Comparison of ENCODE assay signal across 21 mouse cellular contexts in genomic region chr2:114848439-114848838, GRCm38 (mm10).
DNase-seq lines count a peak whose midpoint lies in the region; ATAC-seq and TF ChIP-seq lines count a peak whose summit lies in the region.
"Had no signal": no experiment of that assay in that cellular context is flagged by ENCODE, and none has a peak within 500 bp of the region (broad histone marks: within the 10 kb centered on the region; RNA-seq: fewer than 3 reads in every experiment).

No protein-coding gene starts in this region.

- no peaks in the 10 kb centered on the region for H3K27me3 ChIP-seq in kidney, embryonic 14.5 days (ENCODE audit: control insufficient read depth, insufficient read depth, low read length)
- H3K27me3 ChIP-seq in kidney, embryonic 16.5 days (ENCODE audit: insufficient read depth, low read length): no peaks in the 10 kb centered on the region
- H3K27me3 ChIP-seq in midbrain, embryonic 11.5 days (ENCODE audit: control insufficient read depth, insufficient read depth, low read length): no peaks in the 10 kb centered on the region
- H3K27me3 ChIP-seq in midbrain, embryonic 16.5 days (ENCODE audit: control insufficient read depth, insufficient read depth, low read depth, low read length): no peaks in the 10 kb centered on the region
- no peaks in the 10 kb centered on the region for H3K27me3 ChIP-seq in Patski
- H3K27me3 ChIP-seq: embryonic facial prominence, embryonic 12.5 days; forebrain, embryonic 13.5 days; forebrain, embryonic 15.5 days had no signal

- no peaks in the 10 kb centered on the region for H3K9me3 ChIP-seq in kidney, embryonic 14.5 days (ENCODE audit: control insufficient read depth, low read length)
- H3K9me3 ChIP-seq in kidney, embryonic 16.5 days (ENCODE audit: low read length): no peaks in the 10 kb centered on the region
- H3K9me3 ChIP-seq in midbrain, embryonic 11.5 days (ENCODE audit: control insufficient read depth, low read length): no peaks in the 10 kb centered on the region
- no peaks in the 10 kb centered on the region for H3K9me3 ChIP-seq in midbrain, embryonic 16.5 days (replicated peaks; ENCODE audit: control insufficient read depth, low read length, poor library complexity, severe bottlenecking)
- H3K9me3 ChIP-seq: embryonic facial prominence, embryonic 10.5 days; embryonic facial prominence, embryonic 12.5 days; forebrain, embryonic 13.5 days; forebrain, embryonic 15.5 days had no signal

- CTCF ChIA-PET in Patski (lab: Charles Lee): no interaction called here

- no peak overlapping the region for H3K27ac ChIP-seq in kidney, embryonic 14.5 days (ENCODE audit: low read depth, low read length)
- H3K27ac ChIP-seq in kidney, embryonic 16.5 days (ENCODE audit: low read length): no peak overlapping the region
- no peak overlapping the region for H3K27ac ChIP-seq in midbrain, embryonic 11.5 days (ENCODE audit: low read depth, low read length)
- H3K27ac ChIP-seq in midbrain, embryonic 16.5 days (ENCODE audit: low read length): no peak overlapping the region
- H3K27ac ChIP-seq: embryonic facial prominence, embryonic 10.5 days; embryonic facial prominence, embryonic 12.5 days; forebrain, embryonic 13.5 days; forebrain, embryonic 15.5 days had no signal

- no peak for TF ChIP-seq CTCF in Patski (IDR thresholded peaks at IDR 0.05)

- POLR2A ChIA-PET in Patski (lab: Charles Lee): no interaction called here

- WGBS in kidney, embryonic 14.5 days: 71% methylated on average over 5 of the region's 5 CpGs
- 66% methylated on average over 5 of the region's 5 CpGs for WGBS in kidney, embryonic 16.5 days
- WGBS in midbrain, embryonic 11.5 days: 87% methylated on average over 5 of the region's 5 CpGs
- WGBS in midbrain, embryonic 16.5 days: 89% methylated on average over 5 of the region's 5 CpGs

- H3K9ac ChIP-seq in kidney, embryonic 14.5 days (ENCODE audit: low read depth, low read length): no peak overlapping the region
- H3K9ac ChIP-seq in kidney, embryonic 16.5 days (replicated peaks; ENCODE audit: low read length): no peak overlapping the region
- no peak overlapping the region for H3K9ac ChIP-seq in midbrain, embryonic 11.5 days (ENCODE audit: low read length)
- H3K9ac ChIP-seq in midbrain, embryonic 16.5 days (ENCODE audit: low read depth, low read length): no peak overlapping the region
- H3K9ac ChIP-seq: embryonic facial prominence, embryonic 12.5 days; forebrain, embryonic 13.5 days; forebrain, embryonic 15.5 days; forebrain, postnatal 0 days had no signal

- in situ Hi-C loops in Patski (cut with MboI; ENCODE audit: low pct_unique_long_range_greater_than_20kb): no loop called here

- no peak for DNase-seq in kidney, postnatal 36 days
- DNase-seq in kidney, postnatal 10 days: no peak
- DNase-seq in midbrain, embryonic 11.5 days (ENCODE audit: low spot score, missing footprints): peak; percentile 39
- no peak for DNase-seq in Patski (ENCODE audit: low read depth, low spot score)
- no peak for DNase-seq in T-cell, adult 2 months (ENCODE audit: low spot score)
- DNase-seq: adrenal gland, adult 8-10 months; adrenal gland, postnatal 14 days; cerebellum, adult 11-12 months; cerebellum, adult 2 months; cerebellum, adult 9-10 months; cerebellum, postnatal 10 days; cerebellum, postnatal 25 days; forebrain, postnatal 0 days had no signal

- ATAC-seq in kidney, embryonic 14.5 days (ENCODE audit: low FRiP score, low TSS enrichment): peak; percentile 78; the same call in 1 of the 2 replicates
- ATAC-seq in kidney, embryonic 16.5 days (ENCODE audit: low FRiP score, low TSS enrichment): peak; percentile 57; the same call in 1 of the 2 replicates
- ATAC-seq in midbrain, embryonic 11.5 days (ENCODE audit: low FRiP score): no peak
- no peak for ATAC-seq in midbrain, embryonic 16.5 days
- peak; percentile 84 for ATAC-seq in Patski
- ATAC-seq: activated CD4-positive, CD25-positive, alpha-beta regulatory T cell, adult 4 months; forebrain, embryonic 13.5 days; forebrain, embryonic 15.5 days; forebrain, postnatal 0 days had no signal

- H3K4me2 ChIP-seq in kidney, embryonic 14.5 days (replicated peaks; ENCODE audit: low read depth, low read length): no peak overlapping the region
- no peak overlapping the region for H3K4me2 ChIP-seq in kidney, embryonic 16.5 days (replicated peaks; ENCODE audit: low read depth, low read length)
- H3K4me2 ChIP-seq in midbrain, embryonic 11.5 days: no peak overlapping the region
- no peak overlapping the region for H3K4me2 ChIP-seq in midbrain, embryonic 16.5 days (ENCODE audit: low read length)
- H3K4me2 ChIP-seq: embryonic facial prominence, embryonic 12.5 days; forebrain, embryonic 13.5 days; forebrain, embryonic 15.5 days had no signal

- H3K4me3 ChIP-seq in kidney, embryonic 14.5 days (ENCODE audit: low read length): no peak overlapping the region
- H3K4me3 ChIP-seq in kidney, embryonic 16.5 days (ENCODE audit: low read length): no peak overlapping the region
- H3K4me3 ChIP-seq in midbrain, embryonic 11.5 days (ENCODE audit: low read depth, low read length): no peak overlapping the region
- no peak overlapping the region for H3K4me3 ChIP-seq in midbrain, embryonic 16.5 days (ENCODE audit: low read depth, low read length)
- H3K4me3 ChIP-seq: embryonic facial prominence, embryonic 10.5 days; embryonic facial prominence, embryonic 12.5 days; forebrain, embryonic 13.5 days; forebrain, embryonic 15.5 days had no signal

- no peaks in the 10 kb centered on the region for H3K4me1 ChIP-seq in kidney, embryonic 14.5 days (ENCODE audit: control insufficient read depth, insufficient read depth, low read length)
- H3K4me1 ChIP-seq in kidney, embryonic 16.5 days (ENCODE audit: insufficient read depth, low read length): 0 out of 2 replicates have a peak, but pooled peaks cover under 1% of the 10 kb centered on the region
- H3K4me1 ChIP-seq in midbrain, embryonic 11.5 days (ENCODE audit: control insufficient read depth, insufficient read depth, low read length): no peaks in the 10 kb centered on the region
- H3K4me1 ChIP-seq in midbrain, embryonic 16.5 days (ENCODE audit: control insufficient read depth, insufficient read depth, low read length): peaks cover 3% of the 10 kb centered on the region; the same call in 1 of the 2 replicates
- H3K4me1 ChIP-seq: embryonic facial prominence, embryonic 12.5 days had no signal

- H3K36me3 ChIP-seq in kidney, embryonic 14.5 days (ENCODE audit: control insufficient read depth, insufficient read depth, low read length): no peaks in the 10 kb centered on the region
- H3K36me3 ChIP-seq in kidney, embryonic 16.5 days (ENCODE audit: insufficient read depth, low read length): no peaks in the 10 kb centered on the region
- no peaks in the 10 kb centered on the region for H3K36me3 ChIP-seq in midbrain, embryonic 11.5 days (ENCODE audit: control insufficient read depth, insufficient read depth, low read length)
- H3K36me3 ChIP-seq in midbrain, embryonic 16.5 days (ENCODE audit: control insufficient read depth, insufficient read depth, low read length): no peaks in the 10 kb centered on the region
- H3K36me3 ChIP-seq: embryonic facial prominence, embryonic 10.5 days; embryonic facial prominence, embryonic 12.5 days; forebrain, embryonic 15.5 days had no signal

Comparison
In these comparisons a context has a peak if more than half of its experiments do, and no peak if none do; other contexts are left out.
1. ATAC-seq: peak in kidney, embryonic 14.5 days (single experiment), kidney, embryonic 16.5 days (single experiment) and Patski (single experiment); none in midbrain, embryonic 11.5 days (single experiment) and midbrain, embryonic 16.5 days (single experiment).